In the genomic region with DNA sequence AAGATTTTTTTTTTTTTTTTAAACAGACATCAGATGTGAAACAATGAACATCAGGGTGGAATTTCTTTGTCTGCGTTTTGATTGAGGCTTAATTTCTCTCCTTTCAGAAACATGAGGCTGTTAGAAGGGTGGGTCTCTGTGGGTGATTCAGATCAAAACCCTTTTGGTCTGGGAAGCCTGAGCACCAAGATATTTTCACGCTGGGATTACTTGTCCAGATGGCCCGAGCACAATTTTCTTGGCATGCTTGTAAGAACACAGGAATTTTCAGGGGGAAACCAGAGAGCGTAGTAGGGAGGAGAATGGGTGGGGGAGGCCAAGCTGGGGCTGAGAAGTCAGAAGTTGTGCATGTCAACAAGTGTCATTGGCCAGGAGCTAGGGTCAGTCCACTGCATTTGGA, we compare ENCODE assay signal across 14 mouse cellular contexts.
DNase-seq lines count a peak whose midpoint lies in the region; ATAC-seq and TF ChIP-seq lines count a peak whose summit lies in the region.
"Had no signal": no experiment of that assay in that cellular context is flagged by ENCODE, and none has a peak within 500 bp of the region (broad histone marks: within the 10 kb centered on the region; RNA-seq: fewer than 3 reads in every experiment).

No protein-coding gene starts in this region.

- 0 out of 2 replicates have a peak overlapping the region, but pooled peaks have one; percentile 34 for H3K27ac ChIP-seq in limb, embryonic 14.5 days (replicated peaks; ENCODE audit: low read depth, low read length)
- H3K27ac ChIP-seq: forebrain, embryonic 13.5 days; left cerebral cortex, adult 2 months; liver, embryonic 12.5 days; midbrain, embryonic 13.5 days had no signal

- TF ChIP-seq POLR2A in limb, embryonic 14.5 days (IDR thresholded peaks at IDR 0.05; ENCODE audit: borderline replicate concordance, extremely low read depth, insufficient read depth, insufficient read length) = no peak

- no peak overlapping the region for H3K4me3 ChIP-seq in limb, embryonic 14.5 days (replicated peaks; ENCODE audit: low read length)
- H3K4me3 ChIP-seq: forebrain, embryonic 13.5 days; left cerebral cortex, adult 2 months; liver, embryonic 12.5 days; midbrain, embryonic 13.5 days had no signal

- DNase-seq in heart, adult 9 months (ENCODE audit: low spot score in 2 of 2) = peak; percentile 26 to 27
- no peak for DNase-seq in heart, postnatal 36 days
- peak; percentile 27 for DNase-seq in NIH3T3 (ENCODE audit: low read depth)
- peak; percentile 61 for DNase-seq in fibroblast of lung, adult 2 months (ENCODE audit: low read depth)
- peak; percentile 64 for DNase-seq in limb, embryonic 14.5 days (ENCODE audit: low spot score)
- no peak for DNase-seq in lung, postnatal 36 days
- no peak for DNase-seq in cerebellum, adult 18-20 months
- DNase-seq: cerebellum, adult 8-10 months; kidney, adult 18-20 months; lung, postnatal 10 days had no signal

- 0 out of 2 replicates have a peak, but pooled peaks have one; percentile 7 for ATAC-seq in limb, embryonic 14.5 days (ENCODE audit: low FRiP score, low read depth)
- ATAC-seq: forebrain, embryonic 13.5 days; liver, embryonic 12.5 days; midbrain, embryonic 13.5 days had no signal

- no peak overlapping the region for H3K4me2 ChIP-seq in limb, embryonic 14.5 days (replicated peaks; ENCODE audit: low read depth, low read length, severe bottlenecking)
- H3K4me2 ChIP-seq: forebrain, embryonic 13.5 days; liver, embryonic 12.5 days; midbrain, embryonic 13.5 days had no signal

- no peaks in the 10 kb centered on the region for H3K9me3 ChIP-seq in limb, embryonic 14.5 days (ENCODE audit: control insufficient read depth, low read length)
- H3K9me3 ChIP-seq: forebrain, embryonic 13.5 days; liver, embryonic 12.5 days; midbrain, embryonic 13.5 days had no signal

- 19% methylated on average over 4 of the region's 4 CpGs for WGBS in limb, embryonic 14.5 days

- H3K9ac ChIP-seq in limb, embryonic 14.5 days (ENCODE audit: low read depth, low read length, severe bottlenecking) = no peak overlapping the region
- H3K9ac ChIP-seq: forebrain, embryonic 13.5 days; liver, embryonic 12.5 days; midbrain, embryonic 13.5 days had no signal

- H3K4me1 ChIP-seq in limb, embryonic 14.5 days (ENCODE audit: control insufficient read depth, insufficient read depth, low read length) = peaks cover 41% of the 10 kb centered on the region
- H3K4me1 ChIP-seq: liver, embryonic 12.5 days had no signal

- no peaks in the 10 kb centered on the region for H3K27me3 ChIP-seq in limb, embryonic 14.5 days (ENCODE audit: control insufficient read depth, insufficient read depth, low read length)
- H3K27me3 ChIP-seq: forebrain, embryonic 13.5 days; midbrain, embryonic 13.5 days had no signal

- no peaks in the 10 kb centered on the region for H3K36me3 ChIP-seq in limb, embryonic 14.5 days (ENCODE audit: control insufficient read depth, insufficient read depth, low read length)
- H3K36me3 ChIP-seq: liver, embryonic 12.5 days; midbrain, embryonic 13.5 days had no signal

- intact Hi-C loops in heart, postnatal 36 days (cut with DNase I) = loop anchor here (5.0 kb wide), 1 partner anchor 154 kb away; no protein-coding TSS in a partner anchor

Comparison
In these comparisons a context has a peak if more than half of its experiments do, and no peak if none do; other contexts are left out.
1. DNase-seq: peak in heart, adult 9 months (2 of 2), NIH3T3 (single experiment), fibroblast of lung, adult 2 months (single experiment) and limb, embryonic 14.5 days (single experiment); none in heart, postnatal 36 days (0 of 2), lung, postnatal 36 days (single experiment) and cerebellum, adult 18-20 months (0 of 2).